Mouse (Mus musculus) ovary, postnatal 36 days (tissue): ENCODE measurements around the gene Pdzd8.

Source experiments
- DNase-seq: peaks from one replicate; pipeline ENCODE4 v3.0.0; 2022; ENCODE audit warnings: low spot score, mixed read lengths

The Pdzd8 gene

DNA sequence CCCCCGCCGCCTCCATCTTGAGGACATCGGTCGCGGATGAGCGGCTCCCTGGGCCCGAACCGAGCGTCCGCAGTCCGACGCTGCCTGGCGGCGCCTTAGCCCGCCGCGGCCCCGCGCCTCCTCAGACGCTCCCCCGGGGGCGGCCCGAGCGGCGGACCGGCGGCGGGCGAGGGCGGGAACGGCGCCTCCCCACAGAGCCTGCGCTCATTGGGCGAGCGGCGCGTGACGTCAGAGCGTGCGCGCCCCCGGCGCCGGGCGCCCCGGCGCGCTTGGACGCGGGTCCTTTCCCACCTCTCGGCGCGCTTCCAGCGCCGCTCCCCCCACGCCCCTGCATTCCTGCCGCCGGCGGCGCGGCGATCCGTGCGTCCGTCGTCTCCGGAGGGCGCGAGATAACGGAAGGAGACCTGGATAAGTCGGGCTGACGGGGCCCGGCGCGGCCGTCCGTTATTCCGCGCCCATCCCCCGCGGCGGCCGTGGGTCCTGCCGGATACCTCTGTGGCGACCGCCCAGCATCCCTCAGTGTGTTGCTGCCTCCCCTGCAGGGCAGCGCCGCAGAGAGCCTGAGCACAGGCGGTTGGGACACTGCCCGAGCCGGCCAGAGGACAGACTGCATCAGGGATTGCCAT is at the start of gene Pdzd8:
Pdzd8 (minus strand) TSS at position 123 of the 626 bp plus-strand sequence.
- peak; percentile 92 for DNase-seq

- DNase-seq: no peak
Observed at GRCm38 (mm10) chr19:59393777-59394441, 48.3 kb upstream of the Pdzd8 start.

DNA sequence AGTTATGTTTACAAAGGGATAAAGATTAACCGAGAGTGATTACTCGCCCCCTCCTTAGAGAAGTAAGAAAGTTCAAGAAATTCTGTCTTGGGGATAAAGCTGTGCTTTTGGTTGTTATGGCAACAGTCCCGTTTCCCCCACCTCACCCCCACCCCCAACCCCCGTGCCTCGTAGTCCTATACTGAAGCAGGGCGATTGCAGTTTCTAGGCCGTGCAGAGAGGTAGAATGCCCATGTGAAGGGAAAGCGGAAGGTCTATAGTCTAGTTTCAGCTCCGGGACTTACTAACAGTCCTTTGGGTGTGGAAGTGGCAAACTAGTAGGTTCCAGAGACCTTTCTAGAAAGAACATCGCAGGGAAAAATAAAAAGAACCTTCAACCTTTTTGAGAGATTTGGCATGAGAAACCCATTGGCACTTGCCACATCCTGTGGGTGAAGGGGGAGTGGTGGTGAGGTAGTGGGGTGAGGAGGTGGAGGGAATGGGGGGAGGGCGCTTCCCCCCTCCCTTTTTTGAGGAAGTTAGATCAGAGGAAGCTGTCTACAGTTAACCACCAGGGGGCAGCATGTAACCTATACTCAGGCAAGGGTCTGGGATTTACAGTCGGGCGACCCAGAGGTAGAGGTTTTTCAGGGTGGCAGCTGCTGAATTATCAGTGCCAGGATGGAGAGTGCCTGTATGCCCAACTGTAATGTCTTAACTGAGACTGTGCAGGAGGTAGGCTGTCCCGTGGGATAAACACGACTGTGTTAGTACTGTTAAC is 43.4 kb upstream of the Pdzd8 start:
- peak; percentile 38 for DNase-seq

DNA sequence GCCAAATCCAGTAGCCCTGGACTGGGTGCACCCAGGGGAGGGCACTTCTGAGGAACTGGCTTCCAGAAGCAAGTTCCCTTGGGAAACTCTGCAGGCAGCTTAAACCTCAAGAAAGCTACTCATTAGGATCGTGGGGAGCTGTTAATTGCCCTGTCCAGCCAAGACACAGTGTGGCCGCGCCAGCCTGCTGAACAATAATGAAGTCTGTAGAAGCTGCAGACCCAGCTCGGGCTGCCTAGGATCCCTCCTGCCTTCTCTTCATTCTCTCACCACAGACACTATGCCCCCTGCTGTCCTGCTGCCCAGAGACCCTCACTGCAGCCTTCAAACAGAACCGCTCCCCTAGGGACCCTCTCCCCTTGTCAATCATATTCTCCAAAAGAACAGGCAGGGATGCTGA is 42.8 kb upstream of the Pdzd8 start:
- no peak for DNase-seq

GRCm38 (mm10) chr19:59387178-59387577 is 41.6 kb upstream of the Pdzd8 start:
- no peak for DNase-seq

GRCm38 (mm10) chr19:59384582-59385495 is 39.3 kb upstream of the Pdzd8 start:
- DNase-seq: no peak

DNA sequence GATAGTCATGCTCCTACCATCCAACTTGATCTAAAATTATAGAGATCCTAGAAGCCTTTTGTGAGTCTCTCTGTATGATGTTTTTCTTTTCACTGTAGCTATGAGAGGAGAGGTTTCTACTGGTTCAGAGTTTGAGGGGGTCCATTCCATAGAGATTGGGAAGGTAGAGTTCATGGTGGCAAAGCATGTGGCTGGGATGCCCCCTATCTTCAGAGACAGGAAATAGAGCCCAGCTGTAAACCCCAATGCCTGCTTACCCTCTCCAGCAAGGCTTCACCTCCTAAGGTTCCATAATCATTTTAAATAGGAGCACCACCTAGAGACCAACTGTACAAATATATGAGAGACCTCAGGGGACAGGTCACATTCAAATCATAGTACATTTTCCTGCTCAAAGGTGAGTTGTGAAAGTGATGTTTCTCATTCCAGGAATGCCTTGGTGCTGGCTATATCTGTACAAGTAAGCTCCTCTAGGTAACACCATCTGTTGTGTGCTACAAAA is 36.9 kb upstream of the Pdzd8 start:
- DNase-seq: no peak

GRCm38 (mm10) chr19:59379995-59380394 is 34.4 kb upstream of the Pdzd8 start:
- no peak for DNase-seq

DNA sequence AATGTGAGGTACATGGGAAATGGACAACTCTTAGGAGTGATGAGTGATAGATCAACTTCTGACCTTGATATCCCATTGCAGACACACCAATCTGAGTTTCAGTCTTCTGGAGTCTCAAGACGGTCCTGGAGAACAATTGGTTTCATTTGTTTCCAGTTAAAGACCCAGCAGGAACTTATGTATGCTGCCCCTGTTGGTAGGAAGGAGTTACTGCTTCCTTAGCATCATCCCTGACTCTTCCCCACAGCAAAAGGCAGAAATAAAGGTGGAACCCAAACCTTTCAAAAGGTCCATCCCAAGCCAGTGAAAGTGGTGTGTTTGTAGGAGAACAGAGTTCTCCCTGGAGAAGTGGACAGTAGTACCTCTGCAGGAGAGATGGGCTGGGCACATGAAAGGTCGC is 30.9 kb upstream of the Pdzd8 start:
- no peak for DNase-seq

GRCm38 (mm10) chr19:59374940-59375339 is 29.4 kb upstream of the Pdzd8 start:
- no peak for DNase-seq

DNA sequence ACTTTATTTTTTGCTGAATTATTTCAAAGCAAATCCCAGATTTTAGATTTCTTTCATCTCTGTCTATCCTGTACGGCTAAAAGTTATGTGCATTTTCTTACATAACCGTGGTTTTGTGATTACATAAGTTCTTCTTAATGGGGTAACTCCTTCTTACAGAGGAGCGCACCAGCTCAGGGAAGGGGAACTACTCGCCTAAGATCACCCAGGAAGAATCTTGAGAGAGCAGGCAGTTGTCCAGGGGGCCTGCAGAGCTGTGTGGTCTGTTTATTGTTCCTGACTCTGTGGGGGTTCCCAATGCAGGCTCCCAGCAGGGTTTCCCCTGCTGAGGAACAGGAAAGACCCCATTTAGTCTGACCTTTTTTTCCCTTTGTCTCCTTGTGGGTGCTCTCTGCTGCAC is 27.3 kb upstream of the Pdzd8 start:
- no peak for DNase-seq

DNA sequence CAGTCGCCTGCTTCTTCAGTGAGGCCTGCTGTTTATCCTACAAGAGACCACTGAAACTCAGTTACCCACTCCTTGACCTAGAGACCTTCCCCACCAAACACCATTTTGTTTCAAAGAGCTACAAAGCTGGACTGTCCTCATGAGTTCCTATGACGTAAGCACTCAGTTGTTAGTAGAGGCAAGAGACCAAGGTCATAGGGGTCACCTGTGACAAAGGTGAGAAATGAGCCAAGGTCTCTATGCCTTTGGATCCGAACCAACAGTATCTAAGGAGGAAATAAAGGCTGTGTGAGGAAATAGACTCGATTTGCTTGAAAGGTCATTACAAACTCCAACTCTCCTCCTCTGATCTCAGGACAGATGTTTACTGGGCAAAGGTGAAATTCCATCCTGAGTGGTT is 25.4 kb upstream of the Pdzd8 start:
- DNase-seq: no peak

- DNase-seq: no peak
Observed at GRCm38 (mm10) chr19:59367892-59368291, 22.3 kb upstream of the Pdzd8 start.

GRCm38 (mm10) chr19:59366724-59367123 is 21.1 kb upstream of the Pdzd8 start:
- DNase-seq: no peak

DNA sequence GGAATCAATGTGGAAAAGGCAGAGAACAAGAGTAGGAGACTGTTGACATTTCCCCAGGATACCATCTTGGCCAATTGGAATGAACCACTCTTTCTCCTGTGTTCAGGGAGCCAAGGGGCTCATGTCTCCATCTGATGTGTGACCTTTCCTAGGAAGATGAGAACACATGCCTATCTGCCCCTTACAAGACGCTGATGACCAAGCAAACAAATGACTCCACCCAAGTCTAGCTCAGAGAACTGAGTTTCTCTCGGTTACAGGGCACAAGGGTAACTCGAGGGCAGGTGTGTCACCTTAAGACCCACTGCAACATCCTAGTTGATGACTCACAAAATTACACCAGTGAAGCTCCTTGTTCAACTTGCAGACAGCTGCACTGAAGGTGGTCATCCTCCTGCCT is 18.1 kb upstream of the Pdzd8 start:
- no peak for DNase-seq

DNA sequence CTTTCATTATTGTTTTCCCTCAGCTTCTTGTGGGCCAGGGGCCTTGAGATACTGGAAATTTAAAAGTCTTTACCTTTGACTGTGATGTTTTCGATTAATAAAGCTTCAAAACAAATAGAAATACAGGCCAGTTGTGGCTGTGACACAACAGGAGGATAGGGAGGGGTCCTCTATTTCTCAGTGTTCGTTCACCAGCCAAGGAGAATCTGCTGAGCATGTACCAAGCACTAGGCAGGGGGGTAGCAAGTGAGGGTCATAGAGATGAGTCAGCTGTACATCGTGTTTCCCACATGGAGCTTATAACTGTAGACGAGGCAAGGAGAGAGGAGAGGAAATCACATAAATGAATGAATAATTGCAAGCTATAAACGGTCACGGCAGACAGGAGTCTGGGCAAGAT is 17.1 kb upstream of the Pdzd8 start:
- no peak for DNase-seq

DNA sequence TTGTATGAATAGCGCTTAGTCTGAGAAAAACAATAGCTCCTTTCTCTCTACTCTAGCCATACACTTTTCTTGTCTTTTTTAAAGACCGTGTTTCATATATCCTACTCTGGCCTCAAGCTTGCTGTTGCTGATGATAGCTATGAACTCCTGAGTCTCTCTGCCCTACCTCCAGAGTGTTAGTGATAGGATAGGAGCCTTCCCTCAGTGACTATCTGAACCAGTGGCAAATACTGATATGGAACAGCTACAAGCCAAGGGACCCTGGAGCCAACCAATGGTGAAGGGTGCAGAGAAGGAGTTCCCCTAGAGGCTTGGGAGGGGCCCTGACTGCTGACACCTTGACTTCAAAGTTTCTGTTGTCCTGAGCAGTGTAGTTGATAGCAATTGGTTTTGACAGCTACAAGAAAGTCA is 14.9 kb upstream of the Pdzd8 start:
- no peak for DNase-seq

GRCm38 (mm10) chr19:59359202-59359601 is 13.6 kb upstream of the Pdzd8 start:
- no peak for DNase-seq

- no peak for DNase-seq
Observed at GRCm38 (mm10) chr19:59357878-59358277, 12.3 kb upstream of the Pdzd8 start.

DNA sequence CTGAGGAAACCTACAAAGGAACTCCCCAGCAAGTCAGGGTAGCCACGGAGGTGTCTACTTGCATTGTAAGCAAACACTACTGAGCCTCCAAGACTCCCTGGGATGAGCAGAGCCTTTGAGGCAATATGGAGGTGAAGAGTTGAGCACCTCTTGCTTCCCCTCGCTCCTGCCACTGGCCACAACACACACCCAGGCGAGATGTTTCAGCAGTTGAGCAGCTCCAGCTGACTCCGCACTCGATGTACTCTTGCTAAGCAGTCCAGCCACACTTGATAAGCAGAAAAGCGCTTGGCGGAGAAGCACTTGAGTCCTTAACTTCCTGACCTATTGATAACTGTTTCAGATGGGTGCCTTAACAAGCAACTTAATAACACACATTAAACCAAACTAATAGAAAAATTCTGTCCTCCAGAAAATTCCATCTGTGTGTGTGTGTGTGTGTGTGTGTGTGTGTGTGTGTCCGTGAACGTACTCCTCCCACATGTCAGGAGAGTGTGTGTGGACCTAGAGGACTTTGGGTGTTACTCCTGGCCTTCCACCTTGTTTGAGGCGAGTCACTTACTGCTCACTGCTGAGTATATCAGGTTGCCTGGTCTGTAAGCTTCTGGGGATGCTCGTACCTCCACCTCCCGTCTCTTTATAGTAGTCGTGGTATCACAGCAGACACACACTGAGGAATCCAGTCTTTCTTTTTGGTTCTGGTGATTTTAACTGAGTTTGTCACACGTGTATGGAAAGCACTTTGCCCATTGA is 11.4 kb upstream of the Pdzd8 start:
- no peak for DNase-seq

GRCm38 (mm10) chr19:59356388-59356787 is 10.8 kb upstream of the Pdzd8 start:
- no peak for DNase-seq
